Mouse (Mus musculus): ENCODE measurements around the gene Nsun4. TPM values are rescaled to one million over a fixed set of nuclear protein-coding genes. Genes with fewer than 3 reads are reported as not detected.

Gene Nsun4
- polyA plus RNA-seq, 1 experiment, result 0.37 TPM

GRCm38 (mm10) chr4:116015996-116016395 lies 37.7 kb downstream of the Nsun4 start:
- no peak for TF ChIP-seq GATA1 (IDR thresholded peaks at IDR 0.05; ENCODE audit: low read length)

DNA sequence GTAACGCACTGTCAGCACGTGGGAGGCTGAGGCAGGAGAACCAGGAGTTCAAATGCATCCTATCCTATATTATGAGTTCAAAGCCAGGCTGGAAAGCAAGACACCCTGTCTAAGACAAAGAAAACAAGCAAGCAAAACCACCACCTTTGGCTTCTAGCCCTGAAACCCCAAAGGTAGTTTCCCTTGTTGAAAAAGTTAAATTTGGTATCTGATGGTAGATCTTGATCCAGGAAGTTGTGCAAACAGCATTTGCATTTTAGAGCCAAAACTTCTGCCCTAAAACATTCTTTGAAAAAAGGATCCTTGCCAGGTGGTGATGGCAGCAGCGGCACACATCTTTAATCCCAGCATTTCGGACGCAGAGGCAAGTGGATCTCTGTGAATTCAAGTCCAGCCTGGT lies 38.2 kb downstream of the Nsun4 start:
- TF ChIP-seq GATA1 (IDR thresholded peaks at IDR 0.05; ENCODE audit: low read length), result no peak

DNA sequence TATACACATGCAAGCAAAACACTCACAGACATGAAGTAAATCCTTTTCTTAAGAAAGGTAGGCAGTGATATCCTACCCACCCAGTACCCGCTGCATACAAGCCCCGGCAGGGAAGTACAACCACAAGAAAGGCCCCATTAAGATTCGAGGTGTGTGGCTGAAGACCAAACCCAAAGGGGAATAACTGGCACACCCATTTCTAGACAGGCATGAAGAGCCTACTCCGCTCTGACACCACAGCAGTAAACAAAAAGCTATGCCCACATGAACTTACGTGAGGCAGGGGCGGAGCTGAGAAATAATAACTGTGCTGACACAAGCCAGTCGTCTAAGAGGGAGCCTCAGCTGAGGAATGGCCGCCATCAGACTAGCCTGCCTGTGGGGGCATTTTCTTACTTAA lies 43.5 kb downstream of the Nsun4 start:
- no peak for TF ChIP-seq GATA1 (IDR thresholded peaks at IDR 0.05; ENCODE audit: low read length)

DNA sequence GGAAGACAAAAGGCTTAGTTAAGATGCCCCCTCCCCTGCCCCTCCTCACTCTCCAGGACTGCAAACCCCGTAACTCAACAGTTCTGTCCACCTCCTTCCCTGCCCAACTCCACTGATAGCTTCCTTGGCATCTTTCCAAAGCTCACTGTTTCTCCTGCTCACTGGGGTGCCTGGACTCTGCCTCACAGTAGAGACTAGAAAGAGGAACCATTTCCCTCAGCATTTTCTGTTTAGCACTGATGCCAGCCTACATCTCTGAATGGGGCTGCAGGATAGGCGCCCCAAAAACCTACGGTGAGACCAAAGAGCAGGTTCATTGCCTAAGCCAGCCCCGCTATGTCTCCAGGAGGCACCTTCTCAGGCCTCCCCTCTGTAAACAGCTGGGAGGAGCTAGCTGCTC lies 52.5 kb downstream of the Nsun4 start:
- TF ChIP-seq GATA1 (IDR thresholded peaks at IDR 0.05; ENCODE audit: low read length), result no peak

- TF ChIP-seq GATA1 (IDR thresholded peaks at IDR 0.05; ENCODE audit: low read length), result no peak
Measured at GRCm38 (mm10) chr4:116000671-116001070, 53.0 kb downstream of the Nsun4 start.

- TF ChIP-seq GATA1 (IDR thresholded peaks at IDR 0.05; ENCODE audit: low read length), result no peak
Measured at GRCm38 (mm10) chr4:115996729-115997128, 56.9 kb downstream of the Nsun4 start.

- no peak for TF ChIP-seq GATA1 (IDR thresholded peaks at IDR 0.05; ENCODE audit: low read length)
Measured at GRCm38 (mm10) chr4:115995376-115995730, 58.3 kb downstream of the Nsun4 start.

DNA sequence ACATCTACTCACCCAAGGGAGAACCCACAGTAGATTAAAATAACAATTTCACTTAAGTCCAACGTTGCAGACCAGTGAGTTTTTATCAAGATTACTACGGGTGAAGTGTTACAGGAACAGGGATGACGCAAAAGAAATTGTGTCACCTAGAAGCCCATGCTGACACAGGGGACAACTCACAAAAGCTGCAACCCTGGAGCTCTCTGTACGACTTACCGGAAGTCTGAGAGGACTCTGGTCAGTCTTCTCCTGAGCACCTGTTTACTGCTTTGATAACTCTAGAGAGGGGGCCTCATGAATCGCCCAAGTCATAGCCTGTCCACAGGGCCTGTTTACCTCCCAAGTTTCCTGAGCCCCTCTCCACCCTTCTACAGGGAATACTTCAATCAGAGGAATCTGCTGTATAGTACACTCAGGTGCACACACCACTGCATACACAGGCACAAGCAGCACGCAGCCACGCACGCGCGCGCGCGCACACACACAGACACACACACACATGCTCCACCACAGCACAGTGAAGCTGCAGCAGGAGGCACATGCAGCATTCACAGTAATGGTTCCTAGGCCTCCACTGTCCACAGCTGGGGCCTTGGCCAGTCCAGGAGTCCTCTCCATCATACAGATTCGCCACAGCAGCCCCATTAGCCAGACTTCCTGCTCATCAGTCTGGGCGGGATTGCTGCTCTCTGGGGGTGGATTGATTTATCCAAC lies 58.9 kb downstream of the Nsun4 start:
- TF ChIP-seq GATA1 (IDR thresholded peaks at IDR 0.05; ENCODE audit: low read length), result no peak

DNA sequence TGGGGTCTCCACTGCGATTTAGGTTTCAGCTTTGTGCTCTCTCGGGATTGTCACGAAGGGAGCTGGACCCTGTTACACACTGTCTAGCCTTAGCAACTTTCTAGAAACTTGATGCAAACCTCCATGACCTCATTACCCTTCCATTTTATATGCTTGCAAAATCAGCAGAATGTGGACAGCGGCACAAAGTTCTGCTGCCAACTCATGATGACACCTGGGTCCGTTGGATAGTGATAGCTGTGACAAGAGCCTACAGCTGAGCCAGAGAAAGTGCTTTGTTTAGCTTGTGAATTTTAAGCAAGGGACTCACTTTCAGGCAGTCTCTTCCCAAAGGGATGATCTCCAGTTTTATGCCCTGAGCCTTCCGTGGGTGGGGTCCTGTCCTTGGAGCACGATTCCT lies 64.3 kb downstream of the Nsun4 start:
- no peak for TF ChIP-seq GATA1 (IDR thresholded peaks at IDR 0.05; ENCODE audit: low read length)

GRCm38 (mm10) chr4:115987858-115988530 lies 65.7 kb downstream of the Nsun4 start:
- no peak for TF ChIP-seq GATA1 (IDR thresholded peaks at IDR 0.05; ENCODE audit: low read length)

DNA sequence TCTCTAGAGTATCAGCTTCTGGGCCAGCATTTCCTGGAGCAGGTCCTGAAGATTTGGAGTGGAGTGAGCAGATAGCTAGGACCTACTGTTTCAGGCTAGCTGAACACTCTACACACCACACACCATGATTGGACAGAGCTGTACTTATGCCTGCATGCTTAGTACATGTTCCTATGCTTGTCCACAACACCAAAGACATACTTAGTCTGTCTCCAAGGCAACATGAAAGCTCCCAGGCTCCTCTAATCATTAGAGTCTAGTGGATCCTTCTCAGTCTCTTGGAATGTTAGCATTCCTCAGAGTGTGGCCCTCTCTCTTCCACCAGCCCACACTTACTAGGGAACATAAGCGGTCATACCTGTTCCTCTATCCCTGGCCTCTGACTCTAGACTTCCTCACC lies 66.2 kb downstream of the Nsun4 start:
- no peak for TF ChIP-seq GATA1 (IDR thresholded peaks at IDR 0.05; ENCODE audit: low read length)

GRCm38 (mm10) chr4:115984967-115985366 lies 68.7 kb downstream of the Nsun4 start:
- no peak for TF ChIP-seq GATA1 (IDR thresholded peaks at IDR 0.05; ENCODE audit: low read length)

DNA sequence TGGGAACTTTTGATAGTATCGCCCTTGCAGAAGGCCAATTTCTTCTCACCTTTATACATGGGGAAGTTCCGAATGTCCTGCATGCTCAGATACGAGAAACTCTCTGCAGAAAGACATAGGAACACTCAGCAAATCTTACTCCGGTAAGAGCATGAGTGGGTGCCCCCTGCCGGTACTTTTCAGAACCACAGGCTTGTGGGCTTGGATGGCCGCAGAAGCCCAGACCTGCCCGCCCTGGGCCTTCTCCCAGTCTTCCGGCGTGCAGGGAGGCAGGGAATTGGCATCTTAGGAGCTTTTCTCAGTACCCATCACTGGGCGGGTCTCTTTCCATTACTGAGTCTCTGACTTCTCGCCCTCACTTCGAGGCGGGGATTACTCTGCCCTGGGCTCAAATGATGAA lies 69.6 kb downstream of the Nsun4 start:
- TF ChIP-seq GATA1 (IDR thresholded peaks at IDR 0.05; ENCODE audit: low read length), result no peak

Other genes starting within 250 kb of the Nsun4 start
- gene Mob3c, start 225.8 kb downstream of the Nsun4 start, polyA plus RNA-seq (2012), result 9.2 and 15.7 TPM in 2 replicates
- 35.7 and 36.6 TPM in 2 replicates for gene Mknk1, start 214.7 kb downstream of the Nsun4 start, polyA plus RNA-seq (2012)
- not detected in 2 replicates for gene Kncn, start 169.5 kb downstream of the Nsun4 start, polyA plus RNA-seq (2012)
- gene 6430628N08Rik, start 163.2 kb downstream of the Nsun4 start, polyA plus RNA-seq (2012), result not detected in 2 replicates
- gene Dmbx1, start 114.0 kb downstream of the Nsun4 start, polyA plus RNA-seq (2012), result not detected in 2 replicates
- gene Faah, start 36.0 kb downstream of the Nsun4 start, polyA plus RNA-seq (2012), result not detected in 2 replicates
- gene Uqcrh, start 21.2 kb upstream of the Nsun4 start, polyA plus RNA-seq (2012), result 18.6 and 22.9 TPM in 2 replicates
- 37.6 and 60.8 TPM in 2 replicates for gene Lrrc41, start 21.4 kb upstream of the Nsun4 start, polyA plus RNA-seq (2012)
- 2.0 and 2.4 TPM in 2 replicates for gene Rad54l, start 69.8 kb upstream of the Nsun4 start, polyA plus RNA-seq (2012)
- gene Pomgnt1, start 70.0 kb upstream of the Nsun4 start, polyA plus RNA-seq (2012), result 12.0 and 12.6 TPM in 2 replicates
- 0.01 TPM in 1 of 2 replicates, not detected in the other for gene Lurap1, start 97.5 kb upstream of the Nsun4 start, polyA plus RNA-seq (2012)
- gene Tspan1, start 113.7 kb upstream of the Nsun4 start, polyA plus RNA-seq (2012), result not detected in 2 replicates
- not detected in 2 replicates for gene 1700042G07Rik, start 119.5 kb upstream of the Nsun4 start, polyA plus RNA-seq (2012)
- not detected in 2 replicates for gene Gm49337, start 119.5 kb upstream of the Nsun4 start, polyA plus RNA-seq (2012)
- gene Pik3r3, start 167.7 kb upstream of the Nsun4 start, polyA plus RNA-seq (2012), result 6.5 and 7.2 TPM in 2 replicates

Data from G1E-ER4 (cell line).